Comparison of ENCODE assay signal across 8 mouse cellular contexts in the genomic region with DNA sequence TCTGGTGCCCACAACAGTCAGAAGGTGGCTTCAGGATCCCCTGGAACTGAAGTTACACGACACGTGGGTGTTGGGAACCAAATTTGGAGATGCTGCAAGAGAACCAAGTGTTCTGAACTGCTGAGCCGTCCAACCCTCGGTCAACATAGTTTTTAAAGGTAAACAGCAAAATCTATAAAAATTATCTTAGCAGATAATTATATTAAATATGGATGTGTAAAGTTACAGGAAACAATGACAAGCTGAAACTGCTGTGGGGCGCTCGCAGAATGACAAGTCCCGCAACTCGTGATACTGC. TPM values are rescaled to one million over a fixed set of nuclear protein-coding genes. Genes with fewer than 3 reads are reported as not detected.
DNase-seq lines count a peak whose midpoint lies in the region; ATAC-seq and TF ChIP-seq lines count a peak whose summit lies in the region.

No protein-coding gene starts in this region.

- no peak for TF ChIP-seq CTCF in cerebellum, adult 2 months (IDR thresholded peaks at IDR 0.05; ENCODE audit: borderline replicate concordance, insufficient read depth, low read depth, low read length)

- no peak for DNase-seq in cerebellum, adult 2 months
- no peak for DNase-seq in cerebellum, adult 11-12 months
- DNase-seq in neural tube, embryonic 11.5 days (ENCODE audit: low spot score), result no peak
- DNase-seq in neural tube, embryonic 10.5 days (ENCODE audit: extremely low spot score, low spot score), result no peak
- DNase-seq in liver, embryonic 11.5 days (ENCODE audit: low spot score), result no peak
- no peak for DNase-seq in urinary bladder, postnatal 10 days (ENCODE audit: low spot score)

- 28% methylated on average over 8 of the region's 8 CpGs for WGBS in cerebellum, adult 2 months
- WGBS in neural tube, embryonic 11.5 days, result 25% methylated on average over 8 of the region's 8 CpGs
- WGBS in liver, embryonic 11.5 days, result 13% methylated on average over 8 of the region's 8 CpGs
- WGBS in stomach, embryonic 15.5 days, result 9% methylated on average over 8 of the region's 8 CpGs

- ATAC-seq in neural tube, embryonic 11.5 days (ENCODE audit: insufficient read depth, low FRiP score, low TSS enrichment), result no peak
- ATAC-seq in liver, embryonic 11.5 days (replicated peaks; ENCODE audit: low FRiP score), result no peak
- no peak for ATAC-seq in stomach, embryonic 15.5 days (ENCODE audit: insufficient read depth, low FRiP score, low read depth)
- ATAC-seq in erythroid progenitor cell, adult 5-6 weeks (replicated peaks; ENCODE audit: low FRiP score, poor library complexity, severe bottlenecking), result no peak

- H3K9me3 ChIP-seq in neural tube, embryonic 11.5 days (ENCODE audit: control insufficient read depth, low read length), result no peaks in the 10 kb centered on the region
- no peaks in the 10 kb centered on the region for H3K9me3 ChIP-seq in liver, embryonic 11.5 days (ENCODE audit: control insufficient read depth, low read length)
- no peaks in the 10 kb centered on the region for H3K9me3 ChIP-seq in stomach, embryonic 15.5 days

- peaks cover 8% of the 10 kb centered on the region for H3K36me3 ChIP-seq in neural tube, embryonic 11.5 days (ENCODE audit: control insufficient read depth, insufficient read depth, low read length)
- H3K36me3 ChIP-seq in liver, embryonic 11.5 days (ENCODE audit: control insufficient read depth, insufficient read depth, low read length), result peaks cover 15% of the 10 kb centered on the region; the same call in 1 of the 2 replicates
- H3K36me3 ChIP-seq in stomach, embryonic 15.5 days, result peaks cover 10% of the 10 kb centered on the region; the same call in 1 of the 2 replicates

- peak overlapping the region; percentile 45 for H3K4me2 ChIP-seq in neural tube, embryonic 11.5 days (ENCODE audit: low read depth)
- H3K4me2 ChIP-seq in liver, embryonic 11.5 days, result peak overlapping the region; percentile 82
- peak overlapping the region; percentile 65 for H3K4me2 ChIP-seq in stomach, embryonic 15.5 days

- no peak for TF ChIP-seq POLR2A in cerebellum, adult 2 months (IDR thresholded peaks at IDR 0.05; ENCODE audit: borderline replicate concordance, insufficient read depth, low read length)

- no peak overlapping the region for H3K27ac ChIP-seq in cerebellum, adult 2 months (ENCODE audit: insufficient read depth, low read length)
- peak overlapping the region; percentile 84; the same call in 1 of the 2 replicates for H3K27ac ChIP-seq in neural tube, embryonic 11.5 days (ENCODE audit: low read depth, low read length)
- H3K27ac ChIP-seq in liver, embryonic 11.5 days (ENCODE audit: low read depth, low read length), result peak overlapping the region; percentile 73
- H3K27ac ChIP-seq in stomach, embryonic 15.5 days, result peak overlapping the region; percentile 93

- peaks cover 5% of the 10 kb centered on the region for H3K4me1 ChIP-seq in cerebellum, adult 2 months (ENCODE audit: control insufficient read depth, insufficient read depth, low read length)
- H3K4me1 ChIP-seq in neural tube, embryonic 11.5 days (ENCODE audit: control insufficient read depth, insufficient read depth, low read length), result peaks cover 11% of the 10 kb centered on the region
- H3K4me1 ChIP-seq in liver, embryonic 11.5 days (replicated peaks; ENCODE audit: control insufficient read depth, insufficient read depth, low read length), result peaks cover 12% of the 10 kb centered on the region
- peaks cover 10% of the 10 kb centered on the region for H3K4me1 ChIP-seq in stomach, embryonic 15.5 days

- peak overlapping the region; percentile 97 for H3K4me3 ChIP-seq in cerebellum, adult 2 months (replicated peaks; ENCODE audit: insufficient read depth, low read depth, low read length)
- H3K4me3 ChIP-seq in neural tube, embryonic 11.5 days (ENCODE audit: low read depth, low read length), result peak overlapping the region; percentile 76
- peak overlapping the region; percentile 91 for H3K4me3 ChIP-seq in liver, embryonic 11.5 days (ENCODE audit: low read depth, low read length)
- H3K4me3 ChIP-seq in stomach, embryonic 15.5 days (replicated peaks), result peak overlapping the region; percentile 66

- no peaks in the 10 kb centered on the region for H3K27me3 ChIP-seq in cerebellum, adult 2 months (ENCODE audit: control insufficient read depth, insufficient read depth, low read length)
- no peaks in the 10 kb centered on the region for H3K27me3 ChIP-seq in neural tube, embryonic 11.5 days (ENCODE audit: control insufficient read depth, insufficient read depth, low read length)
- no peaks in the 10 kb centered on the region for H3K27me3 ChIP-seq in liver, embryonic 11.5 days (replicated peaks; ENCODE audit: control insufficient read depth, insufficient read depth, low read length)
- no peaks in the 10 kb centered on the region for H3K27me3 ChIP-seq in stomach, embryonic 15.5 days (replicated peaks)

- H3K9ac ChIP-seq in neural tube, embryonic 11.5 days (ENCODE audit: low read length), result peak overlapping the region; percentile 78
- H3K9ac ChIP-seq in liver, embryonic 11.5 days (ENCODE audit: low read depth, low read length), result peak overlapping the region; percentile 93
- H3K9ac ChIP-seq in stomach, embryonic 15.5 days, result peak overlapping the region; percentile 30

RNA-seq across cellular contexts. Expression of a gene that starts 0.6 kb away (rescaled TPM):
- polyA plus RNA-seq in cerebellum, adult 2 months (2012; rRNA removed), result 32.1 and 34.3 TPM in 2 replicates
- polyA plus RNA-seq in neural tube, embryonic 11.5 days (2014; fragmentation: Nextera tagmentation; extraction: Ambion mirVana), result 51.9 and 53.2 TPM in 2 replicates
- 44.4 and 49.1 TPM in 2 replicates for polyA plus RNA-seq in liver, embryonic 11.5 days (2014; fragmentation: Nextera tagmentation; extraction: Ambion mirVana)
- 28.0 and 31.3 TPM in 2 replicates for polyA plus RNA-seq in stomach, embryonic 15.5 days (2015; fragmentation: Nextera tagmentation; extraction: Ambion mirVana)
- 58.7 and 91.8 TPM in 2 replicates for total RNA-seq in erythroid progenitor cell, adult 5-6 weeks (2015; ENCODE audit: low replicate concordance)
- total RNA-seq in erythroid progenitor cell, adult 5-6 weeks (2017; ENCODE audit: low replicate concordance), result 91.3 and 107 TPM in 2 replicates

RNA-seq across cellular contexts. Expression of a gene that starts 49.8 kb away (rescaled TPM):
- polyA plus RNA-seq in cerebellum, adult 2 months (2012; rRNA removed), result 3.6 TPM in 2 replicates
- 0.04 and 0.05 TPM in 2 replicates for polyA plus RNA-seq in neural tube, embryonic 11.5 days (2014; fragmentation: Nextera tagmentation; extraction: Ambion mirVana)
- not detected in 2 replicates for polyA plus RNA-seq in liver, embryonic 11.5 days (2014; fragmentation: Nextera tagmentation; extraction: Ambion mirVana)
- polyA plus RNA-seq in stomach, embryonic 15.5 days (2015; fragmentation: Nextera tagmentation; extraction: Ambion mirVana), result 0.03 TPM in 1 of 2 replicates, not detected in the other
- not detected in 2 replicates for total RNA-seq in erythroid progenitor cell, adult 5-6 weeks (2015; ENCODE audit: low replicate concordance)
- total RNA-seq in erythroid progenitor cell, adult 5-6 weeks (2017; ENCODE audit: low replicate concordance), result not detected in 2 replicates

Comparison
In these comparisons a context has a peak if more than half of its experiments do, and no peak if none do; other contexts are left out.
1. H3K9ac ChIP-seq: peak in every context shown above with its lines; median percentile 93 in liver, embryonic 11.5 days; 78 in neural tube, embryonic 11.5 days; 30 in stomach, embryonic 15.5 days.